Mouse (Mus musculus): ENCODE results near the gene Slc26a10. TPM values are rescaled to one million over a fixed set of nuclear protein-coding genes. Genes with fewer than 3 reads are reported as not detected.
"Not testable (repeated sequence)": the region's sequence is repeated elsewhere in the genome, so short reads cannot be mapped to it uniquely, and the experiment has no call there.

Slc26a10 gene
- polyA plus RNA-seq, 1 experiment from 2014 or later = 2.3 TPM

DNA sequence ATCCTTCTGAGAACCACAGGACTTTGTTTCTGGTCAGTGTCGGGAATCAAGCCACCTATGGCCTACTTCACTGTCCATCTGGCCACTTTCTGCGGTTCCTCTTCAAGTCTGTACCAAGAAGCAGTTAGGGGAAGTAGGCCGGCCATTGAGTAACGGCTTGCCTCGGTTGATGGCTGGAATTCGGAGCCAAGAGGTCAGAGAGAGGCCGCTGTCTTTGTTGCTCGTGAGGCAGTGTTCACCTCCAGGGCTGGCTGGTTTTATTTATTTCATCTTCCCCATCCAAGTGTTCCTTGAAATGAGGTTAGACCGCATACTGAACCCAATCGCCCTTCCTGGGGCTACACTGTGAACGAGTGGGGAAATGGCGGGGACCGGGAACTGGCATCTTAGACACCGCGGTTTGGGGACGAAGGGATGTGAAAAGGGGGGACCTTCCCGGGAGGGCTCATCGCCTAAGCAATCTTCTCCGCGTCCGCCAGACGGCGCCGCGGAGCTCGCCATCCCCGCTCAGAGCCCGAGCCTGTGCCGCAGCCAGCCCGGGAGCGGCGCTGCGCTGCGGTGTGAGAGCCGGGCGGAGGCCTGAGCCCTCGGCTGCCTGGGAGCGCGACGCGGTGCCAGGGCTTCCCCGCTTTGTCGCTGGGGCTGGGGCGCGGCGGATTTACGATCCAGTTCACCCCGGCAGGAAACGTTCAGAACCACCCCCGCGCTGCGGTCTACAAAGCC, 15.7 kb downstream of the Slc26a10 start, which contains the start of gene B4galnt1:
Gene B4galnt1, plus strand, starts transcription at position 595 of the 723 bp plus-strand sequence.
- H3K9ac ChIP-seq (ENCODE audit: low read depth, low read length) = peak within 1 kb of the TSS; percentile 69
- H3K4me2 ChIP-seq (replicated peaks; ENCODE audit: low read depth, low read length) = peak within 1 kb of the TSS; percentile 100
- H3K9me3 ChIP-seq (ENCODE audit: control insufficient read depth, low read length) = no peaks in the 10 kb centered on the region
- H3K27ac ChIP-seq (ENCODE audit: low read depth, low read length) = no peak within 1 kb of the TSS
- H3K4me1 ChIP-seq (ENCODE audit: control insufficient read depth, insufficient read depth, low read length) = peaks cover 12% of the 10 kb centered on the region; the same call in 1 of the 2 replicates
- 2% methylated on average over 51 of the region's 52 CpGs for WGBS
- peak within 1 kb of the TSS; percentile 60 for H3K4me3 ChIP-seq (ENCODE audit: low read length)
- H3K36me3 ChIP-seq (ENCODE audit: control insufficient read depth, insufficient read depth, low read length) = no peaks in the 10 kb centered on the region
- peak; percentile 84 for ATAC-seq (ENCODE audit: low FRiP score, low TSS enrichment)
- H3K27me3 ChIP-seq (ENCODE audit: control insufficient read depth, insufficient read depth, low read length) = peaks cover 44% of the 10 kb centered on the region

DNA sequence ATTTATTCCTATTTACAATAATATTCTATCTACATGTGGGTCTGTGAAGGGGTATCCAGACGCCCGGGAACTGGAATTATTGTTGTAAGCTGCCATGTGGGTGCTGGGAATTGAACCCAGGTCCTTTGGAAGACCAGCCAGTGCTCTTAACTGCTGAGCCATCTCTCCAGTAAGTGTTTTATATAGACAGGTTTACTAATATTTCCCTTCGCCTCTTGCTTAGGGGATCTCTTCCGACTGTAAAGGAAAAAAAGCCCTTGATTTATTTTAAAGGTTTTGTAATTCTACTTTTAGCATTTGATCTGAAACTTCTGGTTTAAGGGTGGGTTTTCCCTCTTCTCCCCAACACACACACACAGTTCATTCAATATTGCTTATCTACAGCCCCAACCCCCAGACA, 16.3 kb downstream of the Slc26a10 start:
- Histone ChIP-seq H3K9me3 (ENCODE audit: control insufficient read depth, low read length) (no peaks in the 10 kb centered on the region), H3K4me1 (ENCODE audit: control insufficient read depth, insufficient read depth, low read length) (peaks cover 12% of the 10 kb centered on the region; the same call in 1 of the 2 replicates), H3K36me3 (ENCODE audit: control insufficient read depth, insufficient read depth, low read length) (no peaks in the 10 kb centered on the region), H3K27me3 (ENCODE audit: control insufficient read depth, insufficient read depth, low read length) (peaks cover 38% of the 10 kb centered on the region), H3K4me3 (ENCODE audit: low read length) (no peak overlapping the region), H3K4me2 (replicated peaks; ENCODE audit: low read depth, low read length) (no peak overlapping the region), H3K27ac (ENCODE audit: low read depth, low read length) (no peak overlapping the region), H3K9ac (ENCODE audit: low read depth, low read length) (no peak overlapping the region)
- no peak for ATAC-seq (ENCODE audit: low FRiP score, low TSS enrichment)
- 90% methylated on average over 4 of the region's 4 CpGs for WGBS

DNA sequence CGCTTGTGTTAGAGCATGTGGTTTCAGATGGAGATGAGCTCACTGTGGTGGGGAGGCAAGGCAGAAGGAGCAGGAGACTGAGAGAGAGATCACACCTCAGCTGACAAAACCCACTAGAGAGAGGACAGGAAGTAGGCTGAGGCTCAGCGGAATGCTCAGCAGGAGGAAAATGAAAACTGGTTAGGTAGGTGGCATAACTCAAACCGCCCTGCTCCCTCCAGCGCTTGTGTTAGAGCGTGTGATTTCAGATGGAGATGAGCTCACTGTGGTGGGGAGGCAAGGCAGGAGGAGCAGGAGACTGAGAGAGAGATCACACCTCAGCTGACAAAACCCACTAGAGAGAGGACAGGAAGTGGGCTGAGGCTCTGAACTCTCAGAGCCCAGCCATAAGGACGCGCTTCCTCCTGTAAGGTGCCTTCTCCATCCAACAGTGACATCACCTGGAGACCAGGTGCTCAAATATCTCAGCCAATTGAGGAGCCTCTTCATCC, 17.6 kb downstream of the Slc26a10 start:
- H3K4me1 ChIP-seq (ENCODE audit: control insufficient read depth, insufficient read depth, low read length); H3K27ac ChIP-seq (ENCODE audit: low read depth, low read length); H3K4me2 ChIP-seq (replicated peaks; ENCODE audit: low read depth, low read length); H3K9ac ChIP-seq (ENCODE audit: low read depth, low read length); ATAC-seq (ENCODE audit: low FRiP score, low TSS enrichment); H3K4me3 ChIP-seq (ENCODE audit: low read length); H3K9me3 ChIP-seq (ENCODE audit: control insufficient read depth, low read length); H3K36me3 ChIP-seq (ENCODE audit: control insufficient read depth, insufficient read depth, low read length): not testable (repeated sequence)
- WGBS = 60% methylated on average over 7 of the region's 7 CpGs
- H3K27me3 ChIP-seq (ENCODE audit: control insufficient read depth, insufficient read depth, low read length) = peaks cover 32% of the 10 kb centered on the region

DNA sequence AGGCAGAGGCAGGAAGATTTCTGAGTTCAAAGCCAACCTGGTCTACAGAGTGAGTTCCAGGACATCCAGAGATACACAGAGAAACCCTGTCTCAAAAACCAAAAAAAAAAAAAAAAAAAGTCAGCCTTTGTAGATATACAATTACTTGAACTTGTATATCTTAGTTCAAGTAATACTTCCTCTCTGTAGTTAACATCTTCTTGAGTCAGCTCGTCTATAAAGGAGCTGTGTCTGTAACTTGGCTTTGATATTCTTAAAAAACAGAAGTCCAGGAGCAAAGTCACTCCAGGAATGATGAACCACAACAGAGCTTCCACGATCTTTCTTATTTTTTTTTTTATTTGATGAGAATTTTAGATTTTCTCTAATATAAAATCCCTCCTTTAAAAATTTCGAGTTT, 19.7 kb downstream of the Slc26a10 start:
- Histone ChIP-seq H3K9ac (ENCODE audit: low read depth, low read length) (no peak overlapping the region), H3K27ac (ENCODE audit: low read depth, low read length) (no peak overlapping the region), H3K36me3 (ENCODE audit: control insufficient read depth, insufficient read depth, low read length) (no peaks in the 10 kb centered on the region), H3K27me3 (ENCODE audit: control insufficient read depth, insufficient read depth, low read length) (peaks cover 11% of the 10 kb centered on the region), H3K9me3 (ENCODE audit: control insufficient read depth, low read length) (no peaks in the 10 kb centered on the region), H3K4me1 (ENCODE audit: control insufficient read depth, insufficient read depth, low read length) (0 out of 2 replicates have a peak, but pooled peaks cover 5% of the 10 kb centered on the region), H3K4me2 (replicated peaks; ENCODE audit: low read depth, low read length) (no peak overlapping the region), H3K4me3 (ENCODE audit: low read length) (no peak overlapping the region)
- 72% methylated on average over 3 of the region's 3 CpGs for WGBS
- no peak for ATAC-seq (ENCODE audit: low FRiP score, low TSS enrichment)

DNA sequence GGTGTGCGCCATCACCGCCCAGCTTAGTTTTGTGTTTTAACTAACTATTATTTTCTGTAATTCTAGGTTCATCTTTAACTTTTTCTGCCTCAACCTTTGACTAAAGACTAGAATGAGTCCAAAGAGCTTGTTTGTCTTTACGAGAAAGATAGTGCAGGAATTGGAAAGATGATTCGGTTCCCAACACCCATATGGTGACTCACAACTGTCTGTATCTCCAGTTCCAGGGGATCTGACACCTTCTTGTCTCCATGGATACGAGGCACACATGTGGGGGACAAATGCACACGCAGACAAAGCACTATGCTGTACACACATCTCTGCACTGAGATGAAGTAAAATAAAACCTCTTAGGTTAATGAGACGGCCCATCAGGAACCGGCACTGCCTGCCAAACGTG, 20.4 kb downstream of the Slc26a10 start:
- ATAC-seq (ENCODE audit: low FRiP score, low TSS enrichment) = no peak
- Histone ChIP-seq H3K36me3 (ENCODE audit: control insufficient read depth, insufficient read depth, low read length) (no peaks in the 10 kb centered on the region), H3K4me2 (replicated peaks; ENCODE audit: low read depth, low read length) (no peak overlapping the region), H3K27me3 (ENCODE audit: control insufficient read depth, insufficient read depth, low read length) (peaks cover 4% of the 10 kb centered on the region), H3K9me3 (ENCODE audit: control insufficient read depth, low read length) (no peaks in the 10 kb centered on the region), H3K27ac (ENCODE audit: low read depth, low read length) (no peak overlapping the region), H3K9ac (ENCODE audit: low read depth, low read length) (no peak overlapping the region), H3K4me1 (ENCODE audit: control insufficient read depth, insufficient read depth, low read length) (no peaks in the 10 kb centered on the region), H3K4me3 (ENCODE audit: low read length) (no peak overlapping the region)
- 87% methylated on average over 9 of the region's 9 CpGs for WGBS

DNA sequence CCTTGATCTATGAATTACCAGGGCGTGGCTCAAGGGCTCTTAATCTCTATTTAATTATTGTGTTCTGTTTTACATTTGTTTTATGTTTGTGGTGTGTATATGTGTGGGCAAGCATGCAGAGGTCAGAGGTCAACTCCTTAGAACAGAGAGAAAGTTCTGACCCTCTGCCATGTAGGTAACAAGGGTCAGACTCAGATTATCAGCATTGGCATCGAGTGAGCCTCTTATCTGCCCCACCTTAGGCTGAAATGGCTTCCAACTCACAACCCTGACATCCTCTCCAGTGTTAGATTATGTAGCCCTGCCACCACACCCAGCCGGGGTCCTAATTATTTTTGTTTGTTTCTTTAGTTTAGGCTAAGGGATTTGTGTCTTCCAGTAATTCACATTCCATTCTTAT, 22.0 kb downstream of the Slc26a10 start:
- H3K9me3 ChIP-seq (ENCODE audit: control insufficient read depth, low read length) = no peaks in the 10 kb centered on the region
- no peak overlapping the region for H3K27ac ChIP-seq (ENCODE audit: low read depth, low read length)
- no peaks in the 10 kb centered on the region for H3K36me3 ChIP-seq (ENCODE audit: control insufficient read depth, insufficient read depth, low read length)
- no peak overlapping the region for H3K4me3 ChIP-seq (ENCODE audit: low read length)
- ATAC-seq (ENCODE audit: low FRiP score, low TSS enrichment) = no peak
- no peak overlapping the region for H3K4me2 ChIP-seq (replicated peaks; ENCODE audit: low read depth, low read length)
- no peaks in the 10 kb centered on the region; the same call in 1 of the 2 replicates for H3K27me3 ChIP-seq (ENCODE audit: control insufficient read depth, insufficient read depth, low read length)
- WGBS = 78% methylated on average over 3 of the region's 3 CpGs
- no peak overlapping the region for H3K9ac ChIP-seq (ENCODE audit: low read depth, low read length)
- no peaks in the 10 kb centered on the region for H3K4me1 ChIP-seq (ENCODE audit: control insufficient read depth, insufficient read depth, low read length)

DNA sequence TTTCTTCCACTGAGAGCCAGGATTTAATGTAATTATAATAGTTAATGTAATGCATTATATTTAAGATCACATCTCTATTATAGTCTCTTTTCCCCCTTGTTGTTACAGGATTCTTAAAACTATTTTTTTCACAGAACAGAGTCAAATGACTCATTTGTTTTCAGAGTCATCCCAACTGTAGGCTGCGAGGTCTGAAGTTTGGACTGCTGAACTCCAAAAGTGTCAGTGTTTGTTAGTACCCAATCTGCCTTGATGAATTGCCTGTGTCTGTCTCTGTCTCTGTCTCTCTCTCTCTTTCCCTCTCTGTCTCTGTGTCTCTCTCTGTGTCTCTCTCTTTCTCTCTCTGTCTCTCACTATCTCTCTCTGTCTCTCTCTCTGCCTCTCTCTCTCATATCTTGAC, 23.9 kb downstream of the Slc26a10 start:
- Histone ChIP-seq H3K4me3 (ENCODE audit: low read length) (no peak overlapping the region), H3K27me3 (ENCODE audit: control insufficient read depth, insufficient read depth, low read length) (no peaks in the 10 kb centered on the region), H3K36me3 (ENCODE audit: control insufficient read depth, insufficient read depth, low read length) (no peaks in the 10 kb centered on the region), H3K9me3 (ENCODE audit: control insufficient read depth, low read length) (no peaks in the 10 kb centered on the region), H3K4me1 (ENCODE audit: control insufficient read depth, insufficient read depth, low read length) (no peaks in the 10 kb centered on the region), H3K27ac (ENCODE audit: low read depth, low read length) (no peak overlapping the region), H3K9ac (ENCODE audit: low read depth, low read length) (no peak overlapping the region), H3K4me2 (replicated peaks; ENCODE audit: low read depth, low read length) (no peak overlapping the region)
- ATAC-seq (ENCODE audit: low FRiP score, low TSS enrichment) = no peak
- WGBS = 67% methylated on average over 1 of the region's 1 CpGs

DNA sequence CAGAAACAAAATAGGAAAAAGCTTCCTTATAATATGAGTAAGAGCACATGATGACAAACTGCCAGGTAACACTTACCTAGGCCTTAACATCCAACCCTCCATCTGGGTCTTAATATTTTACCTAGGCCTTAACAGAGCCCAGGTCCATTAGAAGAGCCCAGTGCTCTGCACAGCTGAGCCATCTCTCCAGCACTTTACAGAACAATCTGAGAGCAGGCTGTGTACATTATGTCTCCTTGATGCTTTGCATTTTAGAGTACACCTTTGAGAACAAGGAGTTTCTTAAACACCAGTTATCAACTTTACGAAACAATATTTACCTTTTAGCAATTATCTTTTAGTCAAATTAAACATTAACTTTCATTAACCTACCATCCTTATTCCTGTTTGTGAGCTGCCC, 24.4 kb downstream of the Slc26a10 start:
- no peak for ATAC-seq (ENCODE audit: low FRiP score, low TSS enrichment)
- no peak overlapping the region for H3K4me3 ChIP-seq (ENCODE audit: low read length)
- no peak overlapping the region for H3K4me2 ChIP-seq (replicated peaks; ENCODE audit: low read depth, low read length)
- no peak overlapping the region for H3K9ac ChIP-seq (ENCODE audit: low read depth, low read length)
- no peaks in the 10 kb centered on the region for H3K27me3 ChIP-seq (ENCODE audit: control insufficient read depth, insufficient read depth, low read length)
- no peaks in the 10 kb centered on the region for H3K9me3 ChIP-seq (ENCODE audit: control insufficient read depth, low read length)
- H3K4me1 ChIP-seq (ENCODE audit: control insufficient read depth, insufficient read depth, low read length) = no peaks in the 10 kb centered on the region
- no peaks in the 10 kb centered on the region for H3K36me3 ChIP-seq (ENCODE audit: control insufficient read depth, insufficient read depth, low read length)
- WGBS = 68% methylated on average over 1 of the region's 1 CpGs
- H3K27ac ChIP-seq (ENCODE audit: low read depth, low read length) = 0 out of 2 replicates have a peak overlapping the region, but pooled peaks have one; percentile 30

DNA sequence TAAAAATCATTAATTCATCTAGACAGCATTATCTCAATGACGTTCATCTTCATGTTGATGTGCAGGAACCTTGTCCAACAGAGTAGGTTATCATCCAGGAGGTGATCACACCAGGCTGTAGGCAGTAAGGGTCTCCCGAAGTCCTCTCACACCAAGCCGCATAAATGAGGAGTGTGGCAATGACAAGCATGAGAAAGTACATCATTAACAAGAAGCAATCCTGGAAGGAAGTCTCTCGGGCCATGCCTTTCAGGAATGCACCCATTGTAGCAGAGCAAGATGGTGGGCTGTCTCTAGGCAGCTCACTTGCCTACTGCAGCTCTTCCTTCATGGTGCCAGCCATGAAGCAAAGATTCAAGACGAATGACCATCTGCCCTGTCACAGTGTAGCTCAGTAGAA, 25.8 kb downstream of the Slc26a10 start:
- Histone ChIP-seq H3K9me3 (ENCODE audit: control insufficient read depth, low read length) (no peaks in the 10 kb centered on the region), H3K27ac (ENCODE audit: low read depth, low read length) (peak overlapping the region; percentile 71; the same call in 1 of the 2 replicates), H3K27me3 (ENCODE audit: control insufficient read depth, insufficient read depth, low read length) (no peaks in the 10 kb centered on the region), H3K4me3 (ENCODE audit: low read length) (no peak overlapping the region), H3K4me1 (ENCODE audit: control insufficient read depth, insufficient read depth, low read length) (no peaks in the 10 kb centered on the region), H3K4me2 (replicated peaks; ENCODE audit: low read depth, low read length) (no peak overlapping the region), H3K9ac (ENCODE audit: low read depth, low read length) (no peak overlapping the region), H3K36me3 (ENCODE audit: control insufficient read depth, insufficient read depth, low read length) (no peaks in the 10 kb centered on the region)
- 68% methylated on average over 5 of the region's 5 CpGs for WGBS
- peak; percentile 51; the same call in 1 of the 2 replicates for ATAC-seq (ENCODE audit: low FRiP score, low TSS enrichment)
